Mouse (Mus musculus) heart, adult 2 months (tissue): Measurements from ENCODE around the gene Lrch3.

Source experiments
- CTCF ChIP-seq: fragments of 200-600 bp; IDR thresholded peaks from 2 replicates; pipeline ENCODE4 v1.8.1; 2022; ENCODE audit warnings: antibody characterized with exemption, mild to moderate bottlenecking, moderate library complexity
- EP300 ChIP-seq: fragments of 200-500 bp; IDR thresholded peaks from 2 replicates; pipeline ENCODE4 v1.6.1; 2011; ENCODE audit warnings: low read depth, low read length, control low read depth; ENCODE audit not compliant: insufficient read depth

- TF ChIP-seq EP300 = no peak
- no peak for TF ChIP-seq CTCF
Observed at GRCm38 (mm10) chr16:33058033-33058432, 144.1 kb downstream of the Lrch3 start.
